Mouse (Mus musculus) forebrain, embryonic 15.5 days (tissue): ENCODE results near the gene Mef2a. TPM values are rescaled to one million over a fixed set of nuclear protein-coding genes. Genes with fewer than 3 reads are reported as not detected.

Experiments used
- ATAC-seq: fragments of 200-750 bp; cut with Nextera tagmentation; replicated peaks from 2 replicates; pipeline ENCODE4 v1.8.0; 2017; ENCODE audit warnings: mild to moderate bottlenecking, moderate TSS enrichment, moderate library complexity
- H3K27ac ChIP-seq: fragments of 300-500 bp; sonication (generic); replicated peaks from 2 replicates; pipeline ENCODE4 v1.5.1; 2015; ENCODE audit warnings: mild to moderate bottlenecking, inconsistent platforms
- H3K27me3 ChIP-seq: fragments of 300-500 bp; sonication (generic); 2 replicates; pipeline ENCODE4 v1.6.1; 2015; ENCODE audit warnings: inconsistent platforms
- H3K36me3 ChIP-seq: fragments of 300-500 bp; sonication (generic); 2 replicates; pipeline ENCODE4 v1.6.1; 2015; ENCODE audit warnings: mild to moderate bottlenecking, inconsistent platforms
- H3K4me1 ChIP-seq: fragments of 300-500 bp; sonication (generic); 2 replicates; pipeline ENCODE4 v1.6.1; 2015; ENCODE audit warnings: inconsistent platforms
- H3K4me2 ChIP-seq: fragments of 300-500 bp; sonication (generic); replicated peaks from 2 replicates; pipeline ENCODE4 v1.6.1; 2015; ENCODE audit warnings: mild to moderate bottlenecking, inconsistent platforms
- H3K4me3 ChIP-seq: fragments of 300-500 bp; sonication (generic); 2 replicates; pipeline ENCODE4 v1.5.1; 2015; ENCODE audit warnings: mild to moderate bottlenecking, inconsistent platforms
- H3K9ac ChIP-seq: fragments of 300-500 bp; sonication (generic); replicated peaks from 2 replicates; pipeline ENCODE4 v1.6.1; 2015; ENCODE audit warnings: mild to moderate bottlenecking, inconsistent platforms
- H3K9me3 ChIP-seq: fragments of 300-500 bp; sonication (generic); 2 replicates; pipeline ENCODE4 v1.6.1; 2016; ENCODE audit warnings: inconsistent platforms
- WGBS: fragments of 180-500 bp; shearing (Covaris S2); methylation state at CpG from one replicate; pipeline ENCODE4 v1.1.7; 2015; ENCODE audit warnings: mixed read lengths; 5-methylcytosine and 5-hydroxymethylcytosine counted together
- polyA plus RNA-seq: library from polyadenylated mRNA; unstranded; fragments of >200 nt; fragmentation: Nextera tagmentation; extraction: Ambion mirVana; gene quantifications from 2 replicates; pipeline ENCODE4 v1.2.1, GENCODE M21; 2015

The Mef2a gene
- polyA plus RNA-seq, 1 experiment from 2014 or later, result 37.6 TPM

- ATAC-seq, result no peak
These were observed 156.3 kb downstream of the Mef2a start for GRCm38 (mm10) chr7:67216351-67216750.

GRCm38 (mm10) chr7:67213589-67213988, 159.1 kb downstream of the Mef2a start:
- no peaks in the 10 kb centered on the region for H3K27me3 ChIP-seq
- no peak overlapping the region for H3K4me2 ChIP-seq
- no peak overlapping the region for H3K27ac ChIP-seq
- no peaks in the 10 kb centered on the region for H3K36me3 ChIP-seq
- H3K4me3 ChIP-seq, result no peak overlapping the region
- no peak overlapping the region for H3K9ac ChIP-seq
- 83% methylated on average over 1 of the region's 1 CpGs for WGBS
- no peak for ATAC-seq
- H3K4me1 ChIP-seq, result no peaks in the 10 kb centered on the region
- no peaks in the 10 kb centered on the region for H3K9me3 ChIP-seq

More at GRCm38 (mm10) chr7:67216351-67216750, 156.3 kb downstream of the Mef2a start:
- no peak overlapping the region for H3K27ac ChIP-seq
- H3K4me2 ChIP-seq, result no peak overlapping the region
- H3K9me3 ChIP-seq, result no peaks in the 10 kb centered on the region
- no peaks in the 10 kb centered on the region for H3K4me1 ChIP-seq
- H3K9ac ChIP-seq, result no peak overlapping the region
- H3K4me3 ChIP-seq, result no peak overlapping the region
- H3K36me3 ChIP-seq, result no peaks in the 10 kb centered on the region
- WGBS, result 88% methylated on average over 6 of the region's 6 CpGs
- H3K27me3 ChIP-seq, result no peaks in the 10 kb centered on the region

- Histone ChIP-seq H3K4me1 (no peaks in the 10 kb centered on the region), H3K36me3 (no peaks in the 10 kb centered on the region), H3K27me3 (no peaks in the 10 kb centered on the region), H3K9ac (no peak overlapping the region), H3K4me2 (no peak overlapping the region), H3K27ac (no peak overlapping the region), H3K4me3 (no peak overlapping the region), H3K9me3 (no peaks in the 10 kb centered on the region)
- no peak for ATAC-seq
- 61% methylated on average over 4 of the region's 4 CpGs for WGBS
These were observed 160.7 kb downstream of the Mef2a start for GRCm38 (mm10) chr7:67211971-67212370.

- H3K27me3 ChIP-seq, result no peaks in the 10 kb centered on the region
- H3K4me2 ChIP-seq, result no peak overlapping the region
- H3K9me3 ChIP-seq, result no peaks in the 10 kb centered on the region
- WGBS, result 68% methylated on average over 6 of the region's 6 CpGs
- H3K4me1 ChIP-seq, result no peaks in the 10 kb centered on the region
- H3K4me3 ChIP-seq, result no peak overlapping the region
- H3K9ac ChIP-seq, result no peak overlapping the region
- no peak for ATAC-seq
- H3K36me3 ChIP-seq, result no peaks in the 10 kb centered on the region
- H3K27ac ChIP-seq, result no peak overlapping the region
These were observed 161.3 kb downstream of the Mef2a start for GRCm38 (mm10) chr7:67211341-67211740.

GRCm38 (mm10) chr7:67210004-67210833, 162.4 kb downstream of the Mef2a start:
- Histone ChIP-seq H3K9ac (no peak overlapping the region), H3K27ac (no peak overlapping the region), H3K4me2 (no peak overlapping the region), H3K27me3 (no peaks in the 10 kb centered on the region), H3K4me1 (no peaks in the 10 kb centered on the region), H3K4me3 (no peak overlapping the region), H3K36me3 (no peaks in the 10 kb centered on the region), H3K9me3 (no peaks in the 10 kb centered on the region)
- WGBS, result 73% methylated on average over 6 of the region's 6 CpGs
- ATAC-seq, result no peak

GRCm38 (mm10) chr7:67208317-67208716, 164.3 kb downstream of the Mef2a start:
- H3K4me1 ChIP-seq, result no peaks in the 10 kb centered on the region
- H3K4me2 ChIP-seq, result no peak overlapping the region
- no peaks in the 10 kb centered on the region for H3K27me3 ChIP-seq
- no peak overlapping the region for H3K4me3 ChIP-seq
- H3K9me3 ChIP-seq, result no peaks in the 10 kb centered on the region
- WGBS, result 76% methylated on average over 1 of the region's 1 CpGs
- H3K9ac ChIP-seq, result no peak overlapping the region
- no peak for ATAC-seq
- no peaks in the 10 kb centered on the region for H3K36me3 ChIP-seq
- H3K27ac ChIP-seq, result no peak overlapping the region

GRCm38 (mm10) chr7:67207701-67208100, 165.0 kb downstream of the Mef2a start:
- 45% methylated on average over 6 of the region's 6 CpGs for WGBS

GRCm38 (mm10) chr7:67206496-67206895, 166.2 kb downstream of the Mef2a start:
- ATAC-seq, result no peak
- no peaks in the 10 kb centered on the region for H3K27me3 ChIP-seq
- no peaks in the 10 kb centered on the region for H3K4me1 ChIP-seq
- WGBS, result 81% methylated on average over 10 of the region's 10 CpGs
- no peaks in the 10 kb centered on the region for H3K36me3 ChIP-seq
- H3K27ac ChIP-seq, result no peak overlapping the region
- no peak overlapping the region for H3K4me2 ChIP-seq
- no peak overlapping the region for H3K4me3 ChIP-seq
- no peak overlapping the region for H3K9ac ChIP-seq
- H3K9me3 ChIP-seq, result no peaks in the 10 kb centered on the region

More at GRCm38 (mm10) chr7:67207701-67208100, 165.0 kb downstream of the Mef2a start:
- Histone ChIP-seq H3K27me3 (no peaks in the 10 kb centered on the region), H3K36me3 (no peaks in the 10 kb centered on the region), H3K9me3 (no peaks in the 10 kb centered on the region), H3K4me1 (no peaks in the 10 kb centered on the region), H3K9ac (no peak overlapping the region), H3K4me2 (no peak overlapping the region), H3K4me3 (no peak overlapping the region), H3K27ac (no peak overlapping the region)
- no peak for ATAC-seq

- H3K4me2 ChIP-seq, result no peak overlapping the region
- 88% methylated on average over 9 of the region's 9 CpGs for WGBS
- H3K9me3 ChIP-seq, result no peaks in the 10 kb centered on the region
- H3K27ac ChIP-seq, result no peak overlapping the region
- H3K4me3 ChIP-seq, result no peak overlapping the region
- no peak for ATAC-seq
- H3K4me1 ChIP-seq, result no peaks in the 10 kb centered on the region
- no peaks in the 10 kb centered on the region for H3K27me3 ChIP-seq
- no peaks in the 10 kb centered on the region for H3K36me3 ChIP-seq
- H3K9ac ChIP-seq, result no peak overlapping the region
These were observed 166.8 kb downstream of the Mef2a start for GRCm38 (mm10) chr7:67205734-67206425.

- ATAC-seq, result no peak
These were observed 169.0 kb downstream of the Mef2a start for GRCm38 (mm10) chr7:67203625-67204024.

GRCm38 (mm10) chr7:67199412-67199811, 173.2 kb downstream of the Mef2a start:
- Histone ChIP-seq H3K9ac (no peak overlapping the region), H3K36me3 (no peaks in the 10 kb centered on the region), H3K4me1 (no peaks in the 10 kb centered on the region), H3K4me2 (no peak overlapping the region), H3K9me3 (no peaks in the 10 kb centered on the region), H3K4me3 (no peak overlapping the region), H3K27me3 (no peaks in the 10 kb centered on the region), H3K27ac (no peak overlapping the region)
- peak; percentile 55; the same call in 1 of the 2 replicates for ATAC-seq
- 16% methylated on average over 10 of the region's 10 CpGs for WGBS

More at GRCm38 (mm10) chr7:67203625-67204024, 169.0 kb downstream of the Mef2a start:
- Histone ChIP-seq H3K4me1 (no peaks in the 10 kb centered on the region), H3K27me3 (no peaks in the 10 kb centered on the region), H3K36me3 (no peaks in the 10 kb centered on the region), H3K27ac (no peak overlapping the region), H3K9me3 (no peaks in the 10 kb centered on the region), H3K4me3 (no peak overlapping the region), H3K9ac (no peak overlapping the region), H3K4me2 (no peak overlapping the region)
- 89% methylated on average over 3 of the region's 3 CpGs for WGBS

GRCm38 (mm10) chr7:67183786-67184185, 188.9 kb downstream of the Mef2a start:
- ATAC-seq, result no peak
- WGBS, result 13% methylated on average over 4 of the region's 4 CpGs
- Histone ChIP-seq H3K27ac (no peak overlapping the region), H3K4me3 (no peak overlapping the region), H3K4me2 (no peak overlapping the region), H3K4me1 (no peaks in the 10 kb centered on the region), H3K9me3 (no peaks in the 10 kb centered on the region), H3K9ac (no peak overlapping the region), H3K27me3 (no peaks in the 10 kb centered on the region), H3K36me3 (no peaks in the 10 kb centered on the region)
